Mouse (Mus musculus) 416B (cell line): ENCODE measurements at regions not wholly inside any gene's neighbourhood (a gene's known extent, or its start where the extent isn't known, plus 50 kb on each side); places are given as distances from the start of the nearest gene placed in this dataset.

Source experiments
- DNase-seq: peaks from one replicate; pipeline ENCODE4 v3.0.0; 2011; ENCODE audit warnings: low read depth

GRCm38 (mm10) chr5:111789904-111790303 is 56.2 kb downstream of the Gm26897 start:
- DNase-seq = no peak

GRCm38 (mm10) chr5:111790527-111790926 is 56.8 kb downstream of the Gm26897 start:
- no peak for DNase-seq

- DNase-seq = no peak
Measured at GRCm38 (mm10) chr5:111791089-111791561, 57.4 kb downstream of the Gm26897 start.

GRCm38 (mm10) chr5:111792746-111793145 is 59.0 kb downstream of the Gm26897 start:
- DNase-seq = no peak

- DNase-seq = peak; percentile 27
Measured at GRCm38 (mm10) chr5:111793178-111793577, 59.5 kb downstream of the Gm26897 start.

GRCm38 (mm10) chr5:111796889-111797288 is 63.2 kb downstream of the Gm26897 start:
- peak; percentile 26 for DNase-seq

GRCm38 (mm10) chr5:111799700-111800311 is 66.1 kb downstream of the Gm26897 start:
- peak; percentile 98 for DNase-seq

- no peak for DNase-seq
Measured at GRCm38 (mm10) chr5:111800511-111800910, 66.8 kb downstream of the Gm26897 start.

GRCm38 (mm10) chr5:111801051-111801450 is 67.3 kb downstream of the Gm26897 start:
- no peak for DNase-seq

- DNase-seq = no peak
Measured at GRCm38 (mm10) chr5:111804542-111804941, 70.8 kb downstream of the Gm26897 start.

GRCm38 (mm10) chr5:111805150-111805549 is 71.4 kb downstream of the Gm26897 start:
- no peak for DNase-seq

- peak; percentile 55 for DNase-seq
Measured at GRCm38 (mm10) chr5:111805761-111806191, 72.1 kb downstream of the Gm26897 start.

GRCm38 (mm10) chr5:111810079-111810808 is 76.5 kb downstream of the Gm26897 start:
- DNase-seq = peak; percentile 97

- no peak for DNase-seq
Measured at GRCm38 (mm10) chr5:111812581-111812980, 78.9 kb downstream of the Gm26897 start.

GRCm38 (mm10) chr5:111813090-111813753 is 79.5 kb downstream of the Gm26897 start:
- DNase-seq = no peak

GRCm38 (mm10) chr5:111814893-111815760 is 81.4 kb downstream of the Gm26897 start:
- peak; percentile 84 for DNase-seq

- no peak for DNase-seq
Measured at GRCm38 (mm10) chr5:111820963-111821362, 87.2 kb downstream of the Gm26897 start.

GRCm38 (mm10) chr5:111822882-111823281 is 89.2 kb downstream of the Gm26897 start:
- DNase-seq = peak; percentile 32

- DNase-seq = no peak
Measured at GRCm38 (mm10) chr5:111823420-111823819, 89.7 kb downstream of the Gm26897 start.

GRCm38 (mm10) chr5:111823842-111824241 is 90.1 kb downstream of the Gm26897 start:
- no peak for DNase-seq

- DNase-seq = no peak
Measured at GRCm38 (mm10) chr5:111824600-111825130, 90.9 kb downstream of the Gm26897 start.

- DNase-seq = no peak
Measured at GRCm38 (mm10) chr5:111829891-111830290, 96.2 kb downstream of the Gm26897 start.
